Mouse (Mus musculus) bone marrow, adult 2 months (tissue): ENCODE data around the gene Carm1.

Source experiments
- CTCF ChIP-seq: fragments of 200-500 bp; IDR thresholded peaks from 2 replicates; pipeline ENCODE4 v1.5.1; 2011; ENCODE audit warnings: low read length, control low read depth; ENCODE audit not compliant: control insufficient read depth, insufficient read depth
- POLR2A ChIP-seq: fragments of 200-500 bp; IDR thresholded peaks from 2 replicates; pipeline ENCODE4 v1.6.1; 2011; ENCODE audit warnings: low read depth, mild to moderate bottlenecking, control low read depth, low read length, borderline replicate concordance; ENCODE audit not compliant: control insufficient read depth

- TF ChIP-seq POLR2A (no peak), CTCF (no peak)
Measured at GRCm38 (mm10) chr9:21606648-21607047, 60.0 kb downstream of the Carm1 start.
